Mouse (Mus musculus): ENCODE measurements at regions not wholly inside any gene's neighbourhood (a gene's known extent, or its start where the extent isn't known, plus 50 kb on each side); places are given as distances from the start of the nearest gene placed in this dataset.
"Not testable (repeated sequence)": the region's sequence is repeated elsewhere in the genome, so short reads cannot be mapped to it uniquely, and the experiment has no call there.

DNA sequence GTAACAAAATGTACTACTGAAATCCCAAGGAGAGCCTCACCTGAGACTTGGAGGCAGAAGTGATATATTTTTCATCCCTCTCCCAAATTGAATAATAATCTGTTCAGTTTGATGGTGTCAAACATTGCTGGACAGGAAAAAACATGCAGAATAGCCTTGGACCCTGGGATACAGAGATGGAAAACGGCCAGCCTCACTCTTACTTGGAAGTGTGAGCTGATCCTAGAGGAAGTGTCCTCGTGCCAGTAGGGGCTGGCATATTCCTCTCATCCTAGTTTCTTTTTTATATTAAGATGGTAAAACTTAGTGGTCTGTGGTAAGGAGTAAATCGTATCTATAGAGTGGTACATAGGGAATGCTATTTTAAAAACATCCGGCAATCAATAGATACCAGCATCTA is 107.6 kb upstream of the Mpdz start:
- H3K27ac ChIP-seq (ENCODE audit: insufficient read depth, low read depth, low read length), result no peak overlapping the region
- H3K4me3 ChIP-seq (ENCODE audit: insufficient read depth, low read depth, low read length), result no peak overlapping the region
- H3K4me1 ChIP-seq (ENCODE audit: control insufficient read depth, insufficient read depth, low read length), result no peaks in the 10 kb centered on the region
- no peak for TF ChIP-seq POLR2A (IDR thresholded peaks at IDR 0.05; ENCODE audit: insufficient read depth, low read depth, low read length)
- 82% methylated on average over 4 of the region's 4 CpGs for WGBS

DNA sequence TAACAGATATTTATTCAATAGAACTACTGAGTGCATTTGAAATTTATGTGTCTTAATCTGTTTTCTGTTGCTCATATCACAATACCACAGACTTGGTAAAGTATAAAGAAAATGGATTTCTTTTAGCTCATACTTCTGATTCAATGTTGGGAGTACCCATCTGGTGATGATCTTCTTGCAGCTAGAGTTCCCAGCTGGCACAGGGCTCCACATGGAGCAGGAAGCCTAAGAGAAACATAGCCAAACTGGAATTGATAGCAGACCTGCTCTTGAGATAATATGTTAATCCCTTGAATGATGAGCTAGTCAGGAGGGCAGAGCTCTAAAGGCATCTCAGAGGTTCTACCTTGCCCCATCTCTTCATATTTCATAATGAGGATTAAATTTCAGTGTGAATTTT is 97.9 kb upstream of the Mpdz start:
- no peak for TF ChIP-seq POLR2A (IDR thresholded peaks at IDR 0.05; ENCODE audit: insufficient read depth, low read depth, low read length)
- no peak for TF ChIP-seq CTCF (IDR thresholded peaks at IDR 0.05; ENCODE audit: insufficient read depth, low read depth, low read length)
- Histone ChIP-seq H3K4me3 (ENCODE audit: insufficient read depth, low read depth, low read length) (no peak overlapping the region), H3K27ac (ENCODE audit: insufficient read depth, low read depth, low read length) (no peak overlapping the region), H3K4me1 (ENCODE audit: control insufficient read depth, insufficient read depth, low read length) (no peaks in the 10 kb centered on the region)

DNA sequence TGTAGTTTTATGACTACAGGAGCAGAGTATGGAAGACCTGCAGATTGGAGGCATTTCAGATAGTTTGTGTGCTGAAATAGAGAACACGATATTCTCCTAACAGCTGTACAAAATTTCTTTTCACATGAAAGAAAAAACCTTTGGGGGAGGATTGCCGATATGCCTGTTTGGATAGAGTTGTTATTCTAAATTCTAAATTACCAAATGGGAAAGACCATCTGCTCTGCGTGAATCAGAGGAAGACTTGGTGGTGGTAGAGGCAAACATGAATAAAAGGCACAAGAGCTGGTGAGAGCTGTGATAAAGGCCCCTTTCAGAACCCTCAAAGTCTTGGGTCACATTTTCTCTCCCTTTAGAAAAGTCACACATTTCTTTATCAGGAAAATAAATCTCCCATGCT is 96.9 kb upstream of the Mpdz start:
- H3K4me3 ChIP-seq (ENCODE audit: insufficient read depth, low read depth, low read length), result no peak overlapping the region
- TF ChIP-seq POLR2A (IDR thresholded peaks at IDR 0.05; ENCODE audit: insufficient read depth, low read depth, low read length) (no peak), CTCF (IDR thresholded peaks at IDR 0.05; ENCODE audit: insufficient read depth, low read depth, low read length) (no peak)
- 65% methylated on average over 3 of the region's 3 CpGs for WGBS
- H3K27ac ChIP-seq (ENCODE audit: insufficient read depth, low read depth, low read length), result no peak overlapping the region
- no peaks in the 10 kb centered on the region for H3K4me1 ChIP-seq (ENCODE audit: control insufficient read depth, insufficient read depth, low read length)

DNA sequence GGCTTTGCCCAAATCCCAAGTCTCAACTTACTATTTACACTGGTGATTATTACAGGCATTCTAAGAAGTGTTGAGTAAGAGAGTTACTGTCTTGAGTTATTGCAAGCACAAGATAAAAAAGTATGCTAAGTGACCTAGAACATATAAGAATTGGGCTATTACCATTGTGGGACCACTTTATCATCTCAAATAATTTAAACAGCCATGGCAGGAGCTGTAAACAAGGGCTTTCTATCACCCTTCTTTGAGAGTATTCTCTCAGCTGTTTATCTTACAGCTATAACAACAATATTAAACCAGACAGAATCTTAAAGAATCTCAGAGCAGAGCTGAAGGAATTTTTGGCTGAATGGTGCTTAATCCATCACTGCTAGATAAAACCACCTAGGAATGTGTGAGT is 94.2 kb upstream of the Mpdz start:
- no peaks in the 10 kb centered on the region for H3K4me1 ChIP-seq (ENCODE audit: control insufficient read depth, insufficient read depth, low read length)

DNA sequence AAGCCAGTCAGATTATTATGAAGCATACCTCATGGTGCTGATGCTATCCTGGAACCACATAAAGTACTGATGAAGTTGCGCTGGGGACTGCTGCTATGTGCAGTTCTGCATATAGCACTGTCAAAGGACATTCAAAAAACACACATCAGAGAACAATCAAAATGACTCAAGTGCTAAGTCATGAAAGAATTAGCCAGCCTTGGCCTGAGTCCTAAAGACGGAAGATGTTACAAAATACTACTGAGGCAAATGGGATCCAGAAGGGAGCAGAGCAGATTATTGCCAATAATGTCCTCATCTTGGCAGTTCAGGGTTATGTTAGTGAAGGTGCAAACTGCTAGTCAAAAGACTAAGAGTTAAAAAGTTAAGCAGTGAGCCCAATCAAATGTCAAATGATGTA is 87.9 kb upstream of the Mpdz start:
- TF ChIP-seq CTCF (IDR thresholded peaks at IDR 0.05; ENCODE audit: insufficient read depth, low read depth, low read length) (no peak), POLR2A (IDR thresholded peaks at IDR 0.05; ENCODE audit: insufficient read depth, low read depth, low read length) (no peak)
- WGBS, result 96% methylated on average over 2 of the region's 2 CpGs
- no peaks in the 10 kb centered on the region for H3K4me1 ChIP-seq (ENCODE audit: control insufficient read depth, insufficient read depth, low read length)
- H3K4me3 ChIP-seq (ENCODE audit: insufficient read depth, low read depth, low read length), result no peak overlapping the region
- no peak overlapping the region for H3K27ac ChIP-seq (ENCODE audit: insufficient read depth, low read depth, low read length)

More for the DNA sequence above, 94.2 kb upstream of the Mpdz start:
- H3K27ac ChIP-seq (ENCODE audit: insufficient read depth, low read depth, low read length), result no peak overlapping the region
- no peak overlapping the region for H3K4me3 ChIP-seq (ENCODE audit: insufficient read depth, low read depth, low read length)
- no peak for TF ChIP-seq CTCF (IDR thresholded peaks at IDR 0.05; ENCODE audit: insufficient read depth, low read depth, low read length)
- no peak for TF ChIP-seq POLR2A (IDR thresholded peaks at IDR 0.05; ENCODE audit: insufficient read depth, low read depth, low read length)

DNA sequence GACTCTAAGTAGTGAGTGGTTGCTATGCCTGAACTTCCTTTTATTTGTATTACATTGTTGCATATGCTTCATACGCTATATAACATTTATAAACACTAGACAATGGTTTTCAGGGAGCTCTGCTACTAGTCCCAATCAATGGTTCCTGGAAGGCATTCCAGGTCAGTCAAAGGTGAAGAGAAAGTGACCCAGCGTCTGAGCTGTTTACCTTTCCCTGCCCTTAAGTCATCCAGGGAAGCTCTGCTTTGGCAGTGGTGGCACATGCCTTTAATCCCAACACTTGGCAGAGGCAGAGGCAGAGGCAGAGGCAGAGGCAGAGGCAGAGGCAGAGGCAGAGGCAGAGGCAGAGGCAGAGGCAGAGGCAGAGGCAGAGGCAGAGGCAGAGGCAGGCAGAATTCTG is 76.5 kb upstream of the Mpdz start:
- WGBS, result 90% methylated on average over 2 of the region's 2 CpGs
- H3K4me3 ChIP-seq (ENCODE audit: insufficient read depth, low read depth, low read length); H3K27ac ChIP-seq (ENCODE audit: insufficient read depth, low read depth, low read length); H3K4me1 ChIP-seq (ENCODE audit: control insufficient read depth, insufficient read depth, low read length): not testable (repeated sequence)

DNA sequence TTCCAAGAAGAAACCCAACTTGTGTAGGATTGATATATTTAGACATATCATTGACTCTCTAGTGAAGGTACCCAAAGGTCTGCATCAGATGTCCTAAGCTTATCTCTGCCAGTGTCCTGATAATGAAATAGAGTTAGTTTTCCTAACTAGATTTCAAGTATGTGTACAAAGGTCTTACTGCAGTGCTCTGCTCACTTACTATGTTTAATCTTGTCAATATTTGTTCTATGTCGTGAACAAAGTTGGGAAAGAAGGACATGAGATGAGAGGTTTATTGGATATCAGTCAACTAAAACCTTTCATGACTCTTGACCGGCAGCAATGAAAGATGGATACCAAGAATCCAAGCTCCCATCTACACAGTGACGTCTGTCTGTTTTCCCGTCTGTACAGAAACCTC is 71.9 kb upstream of the Mpdz start:
- H3K4me1 ChIP-seq (ENCODE audit: control insufficient read depth, insufficient read depth, low read length), result no peaks in the 10 kb centered on the region
- WGBS, result 93% methylated on average over 4 of the region's 4 CpGs
- no peak for TF ChIP-seq POLR2A (IDR thresholded peaks at IDR 0.05; ENCODE audit: insufficient read depth, low read depth, low read length)
- TF ChIP-seq CTCF (IDR thresholded peaks at IDR 0.05; ENCODE audit: insufficient read depth, low read depth, low read length), result no peak

DNA sequence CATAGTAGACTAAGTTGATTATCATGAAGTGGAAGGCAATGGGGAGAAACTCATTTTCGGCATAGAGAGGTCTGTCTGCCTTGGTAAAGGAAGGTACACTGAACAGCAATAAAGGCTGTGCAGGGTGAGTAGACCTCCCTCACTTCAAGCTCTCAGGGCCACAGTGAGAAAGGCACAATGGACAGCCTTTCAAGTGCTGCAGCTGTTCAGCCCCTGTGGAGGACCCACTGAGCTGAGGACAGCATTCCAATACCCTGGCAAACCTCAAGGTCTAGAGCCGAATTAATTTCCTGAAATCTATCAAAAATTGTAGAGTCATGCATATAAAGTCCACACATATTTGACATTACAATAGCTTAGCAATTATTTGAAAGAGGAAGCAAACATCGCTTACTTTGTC is 69.8 kb upstream of the Mpdz start:
- Histone ChIP-seq H3K4me1 (ENCODE audit: control insufficient read depth, insufficient read depth, low read length) (no peaks in the 10 kb centered on the region), H3K4me3 (ENCODE audit: insufficient read depth, low read depth, low read length) (no peak overlapping the region), H3K27ac (ENCODE audit: insufficient read depth, low read depth, low read length) (no peak overlapping the region)
- TF ChIP-seq CTCF (IDR thresholded peaks at IDR 0.05; ENCODE audit: insufficient read depth, low read depth, low read length), result no peak
- TF ChIP-seq POLR2A (IDR thresholded peaks at IDR 0.05; ENCODE audit: insufficient read depth, low read depth, low read length), result no peak
- WGBS, result 74% methylated on average over 3 of the region's 3 CpGs

More for the DNA sequence above, 71.9 kb upstream of the Mpdz start:
- H3K4me3 ChIP-seq (ENCODE audit: insufficient read depth, low read depth, low read length), result no peak overlapping the region
- no peak overlapping the region for H3K27ac ChIP-seq (ENCODE audit: insufficient read depth, low read depth, low read length)

DNA sequence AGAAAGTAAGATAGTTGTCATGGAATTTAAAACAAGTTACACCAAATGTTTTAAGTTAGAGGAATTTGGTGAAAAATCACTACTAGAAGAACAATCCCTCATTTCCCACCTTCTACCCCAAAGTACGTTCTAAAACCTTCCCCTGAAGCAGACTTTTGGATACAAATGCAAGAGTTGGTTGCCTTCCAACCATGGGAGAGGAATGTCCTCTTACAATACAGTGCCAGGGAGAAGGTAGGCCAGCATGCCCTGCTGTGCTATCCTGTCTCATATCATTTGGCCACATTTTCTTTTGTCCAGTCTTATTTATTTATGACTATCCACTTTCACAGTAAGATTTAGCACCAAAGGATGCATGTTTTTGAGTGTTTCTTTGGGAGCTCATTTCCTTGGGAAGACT is 66.2 kb upstream of the Mpdz start:
- Histone ChIP-seq H3K4me1 (ENCODE audit: control insufficient read depth, insufficient read depth, low read length) (no peaks in the 10 kb centered on the region), H3K27ac (ENCODE audit: insufficient read depth, low read depth, low read length) (no peak overlapping the region), H3K4me3 (ENCODE audit: insufficient read depth, low read depth, low read length) (no peak overlapping the region)
- no peak for TF ChIP-seq CTCF (IDR thresholded peaks at IDR 0.05; ENCODE audit: insufficient read depth, low read depth, low read length)
- TF ChIP-seq POLR2A (IDR thresholded peaks at IDR 0.05; ENCODE audit: insufficient read depth, low read depth, low read length), result no peak
- 94% methylated on average over 1 of the region's 1 CpGs for WGBS

DNA sequence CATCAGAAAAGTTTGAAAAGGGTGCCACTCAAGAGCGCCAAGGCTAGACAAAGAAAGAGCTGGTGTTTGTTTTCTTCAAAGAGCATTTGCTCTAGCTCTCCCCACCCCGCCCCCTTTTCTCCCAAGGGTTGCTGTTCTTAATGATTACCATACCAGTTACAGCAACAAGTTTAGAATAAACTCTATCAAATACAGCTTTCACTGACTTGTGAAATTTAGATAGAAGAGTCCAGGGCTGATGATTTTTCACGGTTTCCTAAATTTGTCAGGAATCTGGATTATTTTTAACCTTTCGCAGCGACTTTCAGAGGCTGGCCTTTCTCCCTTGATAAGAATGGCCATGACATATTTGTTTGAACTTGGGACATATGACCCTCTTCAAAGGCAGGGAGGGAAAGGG is 64.2 kb upstream of the Mpdz start:
- Histone ChIP-seq H3K27ac (ENCODE audit: insufficient read depth, low read depth, low read length) (no peak overlapping the region), H3K4me1 (ENCODE audit: control insufficient read depth, insufficient read depth, low read length) (no peaks in the 10 kb centered on the region), H3K4me3 (ENCODE audit: insufficient read depth, low read depth, low read length) (no peak overlapping the region)
- WGBS, result 96% methylated on average over 5 of the region's 5 CpGs
- TF ChIP-seq POLR2A (IDR thresholded peaks at IDR 0.05; ENCODE audit: insufficient read depth, low read depth, low read length) (no peak), CTCF (IDR thresholded peaks at IDR 0.05; ENCODE audit: insufficient read depth, low read depth, low read length) (no peak)

All from olfactory bulb, adult 2 months (tissue).